Mouse (Mus musculus): ENCODE results near the gene Usp53. TPM values are rescaled to one million over a fixed set of nuclear protein-coding genes. Genes with fewer than 3 reads are reported as not detected.
"Not testable (repeated sequence)": the region's sequence is repeated elsewhere in the genome, so short reads cannot be mapped to it uniquely, and the experiment has no call there.

Gene Usp53
- polyA plus RNA-seq, 1 experiment: 18.3 TPM

- Histone ChIP-seq H3K27ac (ENCODE audit: insufficient read depth, low read length) (no peak overlapping the region), H3K4me1 (ENCODE audit: control insufficient read depth, insufficient read depth, low read length) (no peaks in the 10 kb centered on the region), H3K4me3 (replicated peaks; ENCODE audit: insufficient read depth, low read depth, low read length) (no peak overlapping the region), H3K27me3 (ENCODE audit: control insufficient read depth, insufficient read depth, low read length) (no peaks in the 10 kb centered on the region)
- 78% methylated on average over 2 of the region's 2 CpGs for WGBS
- DNase-seq: no peak
- TF ChIP-seq CTCF (IDR thresholded peaks at IDR 0.05; ENCODE audit: borderline replicate concordance, insufficient read depth, low read depth, low read length) (no peak; the same call in 1 of the 2 replicates), POLR2A (IDR thresholded peaks at IDR 0.05; ENCODE audit: borderline replicate concordance, insufficient read depth, low read length) (no peak)
These were observed 45.1 kb downstream of the Usp53 start for GRCm38 (mm10) chr3:122939215-122939614.

- H3K4me3 ChIP-seq (replicated peaks; ENCODE audit: insufficient read depth, low read depth, low read length); DNase-seq; H3K27ac ChIP-seq (ENCODE audit: insufficient read depth, low read length); H3K4me1 ChIP-seq (ENCODE audit: control insufficient read depth, insufficient read depth, low read length); H3K27me3 ChIP-seq (ENCODE audit: control insufficient read depth, insufficient read depth, low read length): not testable (repeated sequence)
- 83% methylated on average over 13 of the region's 13 CpGs for WGBS
These were observed 47.1 kb downstream of the Usp53 start for GRCm38 (mm10) chr3:122937176-122937575.

DNA sequence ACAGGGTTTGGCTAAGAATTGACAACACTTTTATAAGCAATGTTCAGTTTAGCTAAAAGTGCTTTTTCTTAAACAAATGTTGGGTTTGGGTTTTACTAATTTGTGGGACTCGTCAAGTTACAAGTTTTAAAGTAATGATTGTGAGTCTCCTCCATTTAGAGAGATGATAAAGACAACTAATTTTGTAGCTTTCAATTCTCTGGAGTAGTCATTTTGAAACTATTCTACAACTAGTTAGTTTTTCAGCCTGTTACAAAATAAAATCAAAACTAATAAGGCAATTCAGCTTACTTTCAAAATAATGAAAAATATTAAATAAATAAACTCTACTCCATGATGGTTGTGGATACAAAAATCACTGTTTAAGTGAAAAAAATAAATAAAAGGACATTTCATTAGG is 51.8 kb downstream of the Usp53 start:
- H3K4me1 ChIP-seq (ENCODE audit: control insufficient read depth, insufficient read depth, low read length): peaks cover 3% of the 10 kb centered on the region
- no peak overlapping the region for H3K4me3 ChIP-seq (replicated peaks; ENCODE audit: insufficient read depth, low read depth, low read length)
- no peak for DNase-seq
- 96% methylated on average over 1 of the region's 1 CpGs for WGBS
- TF ChIP-seq POLR2A (IDR thresholded peaks at IDR 0.05; ENCODE audit: borderline replicate concordance, insufficient read depth, low read length) (no peak), CTCF (IDR thresholded peaks at IDR 0.05; ENCODE audit: borderline replicate concordance, insufficient read depth, low read depth, low read length) (no peak)
- no peak overlapping the region for H3K27ac ChIP-seq (ENCODE audit: insufficient read depth, low read length)
- H3K27me3 ChIP-seq (ENCODE audit: control insufficient read depth, insufficient read depth, low read length): no peaks in the 10 kb centered on the region

GRCm38 (mm10) chr3:122929723-122930122 is 54.6 kb downstream of the Usp53 start:
- Histone ChIP-seq H3K27me3 (ENCODE audit: control insufficient read depth, insufficient read depth, low read length) (no peaks in the 10 kb centered on the region), H3K4me3 (replicated peaks; ENCODE audit: insufficient read depth, low read depth, low read length) (no peak overlapping the region), H3K4me1 (ENCODE audit: control insufficient read depth, insufficient read depth, low read length) (peaks cover 3% of the 10 kb centered on the region), H3K27ac (ENCODE audit: insufficient read depth, low read length) (no peak overlapping the region; the same call in 1 of the 2 replicates)
- peak; percentile 34 to 61 for DNase-seq
- WGBS: 11% methylated on average over 6 of the region's 6 CpGs
- no peak for TF ChIP-seq POLR2A (IDR thresholded peaks at IDR 0.05; ENCODE audit: borderline replicate concordance, insufficient read depth, low read length)
- TF ChIP-seq CTCF (IDR thresholded peaks at IDR 0.05; ENCODE audit: borderline replicate concordance, insufficient read depth, low read depth, low read length): no peak

GRCm38 (mm10) chr3:122924009-122924914 is 60.0 kb downstream of the Usp53 start, which contains the start of gene 1810037I17Rik:
1810037I17Rik (plus strand) TSS chr3:122924203.
- Histone ChIP-seq H3K4me3 (replicated peaks; ENCODE audit: insufficient read depth, low read depth, low read length) (peak within 1 kb of the TSS; percentile 99), H3K27ac (ENCODE audit: insufficient read depth, low read length) (peak within 1 kb of the TSS; percentile 74), H3K4me1 (ENCODE audit: control insufficient read depth, insufficient read depth, low read length) (no peaks in the 10 kb centered on the region), H3K27me3 (ENCODE audit: control insufficient read depth, insufficient read depth, low read length) (no peaks in the 10 kb centered on the region)
- under 1% methylated on average over 66 of the region's 68 CpGs for WGBS
- DNase-seq: peak; percentile 95
- no peak for TF ChIP-seq CTCF (IDR thresholded peaks at IDR 0.05; ENCODE audit: borderline replicate concordance, insufficient read depth, low read depth, low read length)
- TF ChIP-seq POLR2A (IDR thresholded peaks at IDR 0.05; ENCODE audit: borderline replicate concordance, insufficient read depth, low read length): peak; percentile 65; the same call in 1 of the 2 replicates

- 78% methylated on average over 7 of the region's 7 CpGs for WGBS
- Histone ChIP-seq H3K4me3 (replicated peaks; ENCODE audit: insufficient read depth, low read depth, low read length) (no peak overlapping the region), H3K27ac (ENCODE audit: insufficient read depth, low read length) (no peak overlapping the region), H3K27me3 (ENCODE audit: control insufficient read depth, insufficient read depth, low read length) (no peaks in the 10 kb centered on the region), H3K4me1 (ENCODE audit: control insufficient read depth, insufficient read depth, low read length) (no peaks in the 10 kb centered on the region)
- no peak for DNase-seq
- TF ChIP-seq CTCF (IDR thresholded peaks at IDR 0.05; ENCODE audit: borderline replicate concordance, insufficient read depth, low read depth, low read length): no peak
- TF ChIP-seq POLR2A (IDR thresholded peaks at IDR 0.05; ENCODE audit: borderline replicate concordance, insufficient read depth, low read length): no peak
These were observed 61.2 kb downstream of the Usp53 start for GRCm38 (mm10) chr3:122923147-122923546.

- TF ChIP-seq CTCF (IDR thresholded peaks at IDR 0.05; ENCODE audit: borderline replicate concordance, insufficient read depth, low read depth, low read length) (no peak), POLR2A (IDR thresholded peaks at IDR 0.05; ENCODE audit: borderline replicate concordance, insufficient read depth, low read length) (no peak)
- Histone ChIP-seq H3K27me3 (ENCODE audit: control insufficient read depth, insufficient read depth, low read length) (no peaks in the 10 kb centered on the region), H3K27ac (ENCODE audit: insufficient read depth, low read length) (no peak overlapping the region), H3K4me3 (replicated peaks; ENCODE audit: insufficient read depth, low read depth, low read length) (no peak overlapping the region), H3K4me1 (ENCODE audit: control insufficient read depth, insufficient read depth, low read length) (no peaks in the 10 kb centered on the region)
- no peak for DNase-seq
- 78% methylated on average over 8 of the region's 8 CpGs for WGBS
These were observed 62.4 kb downstream of the Usp53 start for GRCm38 (mm10) chr3:122921676-122922527.
